Mouse (Mus musculus): ENCODE data around the gene 9430015G10Rik.

GRCm38 (mm10) chr4:156100501-156100900 is 9.3 kb upstream of the 9430015G10Rik start:
- TF ChIP-seq CTCF (IDR thresholded peaks at IDR 0.05; ENCODE audit: extremely low read depth, insufficient read length, insufficient replicate concordance, low read depth, low read length): no peak
- TF ChIP-seq POLR2A (IDR thresholded peaks at IDR 0.05; ENCODE audit: low read depth, low read length): no peak

Data from small intestine, adult 2 months (tissue).